In genomic region chr4:133014088-133014487, GRCm38 (mm10) we compare ENCODE assay signal across 8 mouse cellular contexts. TPM values are rescaled to one million over a fixed set of nuclear protein-coding genes. Genes with fewer than 3 reads are reported as not detected.
DNase-seq lines count a peak whose midpoint lies in the region; ATAC-seq and TF ChIP-seq lines count a peak whose summit lies in the region.

No protein-coding gene starts in this region.

- no peak for ATAC-seq in embryonic facial prominence, embryonic 12.5 days (ENCODE audit: insufficient number of reproducible peaks, insufficient read depth, low FRiP score, low TSS enrichment)
- ATAC-seq in limb, embryonic 11.5 days (ENCODE audit: insufficient number of reproducible peaks, low FRiP score, low TSS enrichment, low read depth): no peak
- no peak for ATAC-seq in stomach, postnatal 0 days (ENCODE audit: low FRiP score, low TSS enrichment)

- peak overlapping the region; percentile 93; the same call in 1 of the 2 replicates for H3K9ac ChIP-seq in embryonic facial prominence, embryonic 12.5 days
- no peak overlapping the region; the same call in 1 of the 2 replicates for H3K9ac ChIP-seq in limb, embryonic 11.5 days (ENCODE audit: low read length)
- H3K9ac ChIP-seq in stomach, postnatal 0 days (ENCODE audit: low read length): no peak overlapping the region

- peak overlapping the region; percentile 95 for H3K27ac ChIP-seq in embryonic facial prominence, embryonic 12.5 days
- no peak overlapping the region; the same call in 1 of the 2 replicates for H3K27ac ChIP-seq in limb, embryonic 11.5 days (replicated peaks; ENCODE audit: low read depth, low read length)
- H3K27ac ChIP-seq in stomach, postnatal 0 days (replicated peaks): peak overlapping the region; percentile 95; the same call in 1 of the 2 replicates

- peaks cover 62% of the 10 kb centered on the region for H3K4me1 ChIP-seq in embryonic facial prominence, embryonic 12.5 days
- H3K4me1 ChIP-seq in limb, embryonic 11.5 days (ENCODE audit: control insufficient read depth, insufficient read depth, low read length): peaks cover 56% of the 10 kb centered on the region
- H3K4me1 ChIP-seq in stomach, postnatal 0 days (replicated peaks; ENCODE audit: control insufficient read depth, insufficient read depth): peaks cover 26% of the 10 kb centered on the region

- no peak for TF ChIP-seq EP300 in stomach, postnatal 0 days (optimal IDR thresholded peaks at IDR 0.05)

- H3K4me2 ChIP-seq in embryonic facial prominence, embryonic 12.5 days (replicated peaks): peak overlapping the region; percentile 97
- H3K4me2 ChIP-seq in limb, embryonic 11.5 days (ENCODE audit: low read depth, severe bottlenecking): peak overlapping the region; percentile 97
- peak overlapping the region; percentile 91 for H3K4me2 ChIP-seq in stomach, postnatal 0 days (replicated peaks; ENCODE audit: low read depth)

- H3K27me3 ChIP-seq in embryonic facial prominence, embryonic 12.5 days: peaks cover 5% of the 10 kb centered on the region
- H3K27me3 ChIP-seq in limb, embryonic 11.5 days (ENCODE audit: control insufficient read depth, insufficient read depth, low read length): no peaks in the 10 kb centered on the region
- H3K27me3 ChIP-seq in stomach, postnatal 0 days (ENCODE audit: control insufficient read depth, insufficient read depth, low read length): no peaks in the 10 kb centered on the region

- H3K36me3 ChIP-seq in embryonic facial prominence, embryonic 12.5 days: no peaks in the 10 kb centered on the region
- no peaks in the 10 kb centered on the region for H3K36me3 ChIP-seq in limb, embryonic 11.5 days (ENCODE audit: control insufficient read depth, insufficient read depth, low read length)
- no peaks in the 10 kb centered on the region for H3K36me3 ChIP-seq in stomach, postnatal 0 days (ENCODE audit: control insufficient read depth, insufficient read depth, low read length)

- peak; percentile 38 for DNase-seq in gastrocnemius, postnatal 10 days
- no peak for DNase-seq in gastrocnemius, postnatal 4 days (ENCODE audit: low spot score in 2 of 2)
- peak; percentile 15 to 24 for DNase-seq in B cell, adult 2 months
- DNase-seq in limb, embryonic 11.5 days (ENCODE audit: low spot score): no peak
- DNase-seq in stomach, postnatal 0 days (ENCODE audit: low spot score): no peak
- no peak for DNase-seq in right cerebral cortex, postnatal 14 days
- no peak for DNase-seq in layer of hippocampus, postnatal 25 days (ENCODE audit: extremely low spot score in 1 of 2, low spot score in 1 of 2)

- H3K4me3 ChIP-seq in embryonic facial prominence, embryonic 12.5 days: peak overlapping the region; percentile 82
- peak overlapping the region; percentile 98 for H3K4me3 ChIP-seq in limb, embryonic 11.5 days (ENCODE audit: low read depth, low read length)
- 0 out of 2 replicates have a peak overlapping the region, but pooled peaks have one; percentile 6 for H3K4me3 ChIP-seq in stomach, postnatal 0 days (ENCODE audit: low read depth, low read length)

- H3K9me3 ChIP-seq in embryonic facial prominence, embryonic 12.5 days: no peaks in the 10 kb centered on the region
- H3K9me3 ChIP-seq in limb, embryonic 11.5 days (ENCODE audit: control insufficient read depth, low read length): no peaks in the 10 kb centered on the region
- no peaks in the 10 kb centered on the region for H3K9me3 ChIP-seq in stomach, postnatal 0 days (ENCODE audit: control insufficient read depth, low read length)

- no peak for TF ChIP-seq CTCF in stomach, postnatal 0 days (IDR thresholded peaks at IDR 0.05; ENCODE audit: low read depth)

- 19% methylated on average over 5 of the region's 5 CpGs for WGBS in embryonic facial prominence, embryonic 12.5 days
- WGBS in limb, embryonic 11.5 days: 42% methylated on average over 5 of the region's 5 CpGs
- 24% methylated on average over 5 of the region's 5 CpGs for WGBS in stomach, postnatal 0 days

RNA-seq across cellular contexts. Expression of gene Ahdc1, which starts 3.0 kb away (rescaled TPM):
- 10 to 100 TPM; 58.2 to 82.8 TPM for total RNA-seq in gastrocnemius, postnatal 10 days (2021)
- total RNA-seq in gastrocnemius, postnatal 4 days (2021): 100 to 1,000 TPM; 107 to 112 TPM
- 12.7 and 14.6 TPM in 2 replicates for polyA plus RNA-seq in embryonic facial prominence, embryonic 12.5 days (2016; fragmentation: Nextera tagmentation; extraction: Ambion mirVana)
- polyA plus RNA-seq in limb, embryonic 11.5 days (2014; fragmentation: Nextera tagmentation; extraction: Ambion mirVana): 10.2 and 10.5 TPM in 2 replicates
- polyA plus RNA-seq in stomach, postnatal 0 days (2015; fragmentation: Nextera tagmentation; extraction: Ambion mirVana): 2.8 and 3.2 TPM in 2 replicates
- total RNA-seq in layer of hippocampus, postnatal 25 days (2021): 100 to 1,000 TPM in 1 of 2 experiments, 10 to 100 TPM in 1; 96.9 to 109 TPM

RNA-seq across cellular contexts. Expression of gene Fgr, which starts 40.2 kb away (rescaled TPM):
- total RNA-seq in gastrocnemius, postnatal 10 days (2021): under 1 TPM; 0.09 to 0.54 TPM
- under 1 TPM; 0.47 to 0.78 TPM for total RNA-seq in gastrocnemius, postnatal 4 days (2021)
- polyA plus RNA-seq in embryonic facial prominence, embryonic 12.5 days (2016; fragmentation: Nextera tagmentation; extraction: Ambion mirVana): 0.29 and 0.39 TPM in 2 replicates
- polyA plus RNA-seq in limb, embryonic 11.5 days (2014; fragmentation: Nextera tagmentation; extraction: Ambion mirVana): 0.17 and 0.35 TPM in 2 replicates
- 0.15 and 0.18 TPM in 2 replicates for polyA plus RNA-seq in stomach, postnatal 0 days (2015; fragmentation: Nextera tagmentation; extraction: Ambion mirVana)
- total RNA-seq in layer of hippocampus, postnatal 25 days (2021): under 1 TPM; 0.07 to 0.14 TPM

Comparison
In these comparisons a context has a peak if more than half of its experiments do, and no peak if none do; other contexts are left out.
1. DNase-seq: peak in gastrocnemius, postnatal 10 days (single experiment) and B cell, adult 2 months (2 of 2); none in gastrocnemius, postnatal 4 days (0 of 2), limb, embryonic 11.5 days (single experiment), stomach, postnatal 0 days (single experiment), right cerebral cortex, postnatal 14 days (single experiment) and layer of hippocampus, postnatal 25 days (0 of 2).
2. H3K4me3 ChIP-seq: peak in every context shown above with its lines; median percentile 98 in limb, embryonic 11.5 days; 82 in embryonic facial prominence, embryonic 12.5 days; 6 in stomach, postnatal 0 days.
3. Peak in every context shown above with its lines, with median percentiles within 50 percentile points of each other: H3K4me2 ChIP-seq.